Mouse (Mus musculus) kidney, postnatal 25 days (tissue): ENCODE measurements around the gene Prl8a1.

ENCODE experiments used
- DNase-seq, 2 experiments: peaks; one replicate each; pipeline ENCODE4 v3.0.0; 2021; ENCODE audit warnings: mixed read lengths in 2 of 2

Prl8a1 gene

GRCm38 (mm10) chr13:27582071-27582470 is at the start of gene Prl8a1:
TSS of gene Prl8a1 (minus strand) at chr13:27582171.
- DNase-seq, result no peak

- DNase-seq, result no peak
Observed at GRCm38 (mm10) chr13:27610482-27610881, 28.5 kb upstream of the Prl8a1 start, which contains the start of gene Prl7b1. TSS of gene Prl7b1 (minus strand) at chr13:27610582.

- DNase-seq, result no peak
Observed at GRCm38 (mm10) chr13:27564506-27564905, 17.5 kb downstream of the Prl8a1 start, which contains the start of gene Prl8a9. TSS of gene Prl8a9 (minus strand) at chr13:27564606.

GRCm38 (mm10) chr13:27553336-27553735 is 28.6 kb downstream of the Prl8a1 start:
- no peak for DNase-seq
